Mouse (Mus musculus): ENCODE data around the gene Lfng. TPM values are rescaled to one million over a fixed set of nuclear protein-coding genes. Genes with fewer than 3 reads are reported as not detected.

Gene Lfng
- total RNA-seq, 2 experiments from 2014 or later = 7.1 to 9.0 TPM

- DNase-seq = no peak
These were observed 9.0 kb downstream of the Lfng start for GRCm38 (mm10) chr5:140616110-140616503.

GRCm38 (mm10) chr5:140616691-140617090, 9.6 kb downstream of the Lfng start:
- no peak for DNase-seq

GRCm38 (mm10) chr5:140617714-140618113, 10.6 kb downstream of the Lfng start:
- no peak for DNase-seq

GRCm38 (mm10) chr5:140619151-140619771, 12.1 kb downstream of the Lfng start:
- DNase-seq = peak; percentile 79

- DNase-seq = no peak
These were observed 13.0 kb downstream of the Lfng start for GRCm38 (mm10) chr5:140619895-140620736.

GRCm38 (mm10) chr5:140621092-140621491, 14.0 kb downstream of the Lfng start:
- no peak for DNase-seq

- DNase-seq = no peak
These were observed 14.4 kb downstream of the Lfng start for GRCm38 (mm10) chr5:140621517-140621916.

- DNase-seq = no peak
These were observed 16.0 kb downstream of the Lfng start for GRCm38 (mm10) chr5:140622978-140623670.

GRCm38 (mm10) chr5:140623791-140624190, 16.7 kb downstream of the Lfng start:
- DNase-seq = no peak

- DNase-seq = no peak
These were observed 17.1 kb downstream of the Lfng start for GRCm38 (mm10) chr5:140624238-140624637.

- DNase-seq = no peak
These were observed 17.8 kb downstream of the Lfng start for GRCm38 (mm10) chr5:140624961-140625360.

GRCm38 (mm10) chr5:140627580-140627979, 20.5 kb downstream of the Lfng start:
- no peak for DNase-seq

- no peak for DNase-seq
These were observed 21.9 kb downstream of the Lfng start for GRCm38 (mm10) chr5:140628995-140629394.

GRCm38 (mm10) chr5:140633432-140633831, 26.3 kb downstream of the Lfng start:
- no peak for DNase-seq

GRCm38 (mm10) chr5:140634798-140635722, 27.9 kb downstream of the Lfng start:
- DNase-seq = no peak

- DNase-seq = no peak
These were observed 29.4 kb downstream of the Lfng start for GRCm38 (mm10) chr5:140636316-140637057.

GRCm38 (mm10) chr5:140637058-140637410, 29.9 kb downstream of the Lfng start:
- no peak for DNase-seq

- DNase-seq = no peak
These were observed 30.9 kb downstream of the Lfng start for GRCm38 (mm10) chr5:140637989-140638388.

- no peak for DNase-seq
These were observed 31.4 kb downstream of the Lfng start for GRCm38 (mm10) chr5:140638484-140638883.

GRCm38 (mm10) chr5:140639312-140639711, 32.2 kb downstream of the Lfng start:
- no peak for DNase-seq

- peak; percentile 85 for DNase-seq
These were observed 32.8 kb downstream of the Lfng start for GRCm38 (mm10) chr5:140639871-140640270.

All from gastrocnemius, postnatal 10 days (tissue).